In genomic region chr11:44530867-44531266, GRCm38 (mm10) we compare ENCODE assay signal across 25 mouse cellular contexts. TPM values are rescaled to one million over a fixed set of nuclear protein-coding genes. Genes with fewer than 3 reads are reported as not detected.
DNase-seq lines count a peak whose midpoint lies in the region; ATAC-seq and TF ChIP-seq lines count a peak whose summit lies in the region.
"Had no signal": no experiment of that assay in that cellular context is flagged by ENCODE, and none has a peak within 500 bp of the region (broad histone marks: within the 10 kb centered on the region; RNA-seq: fewer than 3 reads in every experiment).

No protein-coding gene starts in this region.

- 0 out of 2 replicates have a peak overlapping the region, but pooled peaks have one; percentile 14 for H3K27ac ChIP-seq in forebrain, embryonic 13.5 days
- no peak overlapping the region for H3K27ac ChIP-seq in forebrain, postnatal 0 days (ENCODE audit: low read depth, low read length)
- no peak overlapping the region for H3K27ac ChIP-seq in heart, embryonic 13.5 days (replicated peaks)
- peak overlapping the region; percentile 45 for H3K27ac ChIP-seq in liver, embryonic 14.5 days
- H3K27ac ChIP-seq: embryonic facial prominence, embryonic 12.5 days; hindbrain, embryonic 15.5 days; layer of hippocampus, adult 2 months; limb, embryonic 13.5 days; macrophage; midbrain, embryonic 13.5 days had no signal

- TF ChIP-seq CTCF in forebrain, postnatal 0 days (IDR thresholded peaks at IDR 0.05; ENCODE audit: low read depth): no peak
- no peak for TF ChIP-seq CTCF in liver, embryonic 14.5 days (IDR thresholded peaks at IDR 0.05; ENCODE audit: low read depth)

- H3K4me3 ChIP-seq in forebrain, embryonic 13.5 days: no peak overlapping the region
- H3K4me3 ChIP-seq in forebrain, postnatal 0 days (ENCODE audit: low read depth, low read length): no peak overlapping the region
- H3K4me3 ChIP-seq in heart, embryonic 13.5 days: no peak overlapping the region
- no peak overlapping the region for H3K4me3 ChIP-seq in liver, embryonic 14.5 days (ENCODE audit: insufficient read depth in 1 of 2, low read depth in 2 of 2, low read length in 2 of 2)
- H3K4me3 ChIP-seq: embryonic facial prominence, embryonic 12.5 days; hindbrain, embryonic 15.5 days; layer of hippocampus, adult 2 months; limb, embryonic 13.5 days; midbrain, embryonic 13.5 days had no signal

- H3K9ac ChIP-seq in forebrain, embryonic 13.5 days: no peak overlapping the region
- H3K9ac ChIP-seq in forebrain, postnatal 0 days: no peak overlapping the region
- no peak overlapping the region for H3K9ac ChIP-seq in heart, embryonic 13.5 days
- 0 out of 2 replicates have a peak overlapping the region, but pooled peaks have one; percentile 29 for H3K9ac ChIP-seq in liver, embryonic 14.5 days (replicated peaks)
- H3K9ac ChIP-seq: embryonic facial prominence, embryonic 12.5 days; hindbrain, embryonic 15.5 days; limb, embryonic 13.5 days; midbrain, embryonic 13.5 days had no signal

- no peak for DNase-seq in forebrain, postnatal 0 days
- DNase-seq in heart, adult 8-10 months (ENCODE audit: low spot score): no peak
- DNase-seq in brain, adult 2 months (ENCODE audit: low read depth, low spot score): peak; percentile 61
- DNase-seq in liver, embryonic 14.5 days (ENCODE audit: low read depth in 3 of 3, low spot score in 3 of 3): no peak
- no peak for DNase-seq in thymus, postnatal 25 days
- no peak for DNase-seq in Muller cell, postnatal 12 days (ENCODE audit: inconsistent ontology term)
- DNase-seq: adrenal gland, postnatal 10 days; embryo, embryonic 11 days; gastrocnemius, postnatal 25 days; heart, adult 18-20 months; kidney, postnatal 36 days; lung, adult 2 months; lung, postnatal 10 days; spleen, adult 18-20 months; thymus, adult 2 months had no signal

- H3K9me3 ChIP-seq in forebrain, embryonic 13.5 days (replicated peaks): no peaks in the 10 kb centered on the region
- H3K9me3 ChIP-seq in forebrain, postnatal 0 days (ENCODE audit: low read length): no peaks in the 10 kb centered on the region
- no peaks in the 10 kb centered on the region for H3K9me3 ChIP-seq in heart, embryonic 13.5 days
- H3K9me3 ChIP-seq in liver, embryonic 14.5 days (ENCODE audit: control insufficient read depth, low read length): no peaks in the 10 kb centered on the region
- H3K9me3 ChIP-seq: embryonic facial prominence, embryonic 12.5 days; G1E; hindbrain, embryonic 15.5 days; limb, embryonic 13.5 days; midbrain, embryonic 13.5 days had no signal

- WGBS in forebrain, embryonic 13.5 days: 91% methylated on average over 11 of the region's 11 CpGs
- WGBS in forebrain, postnatal 0 days: 84% methylated on average over 11 of the region's 11 CpGs
- 68% methylated on average over 11 of the region's 11 CpGs for WGBS in heart, embryonic 13.5 days
- WGBS in liver, embryonic 14.5 days (ENCODE audit: insufficient replicate concordance): 70% methylated on average over 11 of the region's 11 CpGs

- peaks cover 81% of the 10 kb centered on the region for H3K36me3 ChIP-seq in forebrain, embryonic 13.5 days (ENCODE audit: poor library complexity, severe bottlenecking)
- peaks cover 41% of the 10 kb centered on the region for H3K36me3 ChIP-seq in forebrain, postnatal 0 days (ENCODE audit: insufficient read depth)
- peaks cover 88% of the 10 kb centered on the region for H3K36me3 ChIP-seq in heart, embryonic 13.5 days
- H3K36me3 ChIP-seq in liver, embryonic 14.5 days (replicated peaks; ENCODE audit: control insufficient read depth, insufficient read depth, low read depth): peaks cover 84% of the 10 kb centered on the region

- H3K4me2 ChIP-seq in forebrain, embryonic 13.5 days: no peak overlapping the region
- no peak overlapping the region for H3K4me2 ChIP-seq in forebrain, postnatal 0 days (ENCODE audit: low read depth)
- H3K4me2 ChIP-seq in heart, embryonic 13.5 days: peak overlapping the region; percentile 18; the same call in 1 of the 2 replicates
- peak overlapping the region; percentile 36 for H3K4me2 ChIP-seq in liver, embryonic 14.5 days (ENCODE audit: low read depth)
- H3K4me2 ChIP-seq: embryonic facial prominence, embryonic 12.5 days; hindbrain, embryonic 15.5 days; limb, embryonic 13.5 days; midbrain, embryonic 13.5 days had no signal

- H3K27me3 ChIP-seq in forebrain, embryonic 13.5 days: no peaks in the 10 kb centered on the region
- no peaks in the 10 kb centered on the region for H3K27me3 ChIP-seq in forebrain, postnatal 0 days (ENCODE audit: insufficient read depth, low read length)
- H3K27me3 ChIP-seq in heart, embryonic 13.5 days (replicated peaks): no peaks in the 10 kb centered on the region
- no peaks in the 10 kb centered on the region for H3K27me3 ChIP-seq in liver, embryonic 14.5 days (ENCODE audit: control insufficient read depth, insufficient read depth, low read length)
- H3K27me3 ChIP-seq: embryonic facial prominence, embryonic 12.5 days; hindbrain, embryonic 15.5 days; limb, embryonic 13.5 days; midbrain, embryonic 13.5 days; Patski had no signal

- TF ChIP-seq EP300 in liver, embryonic 14.5 days (IDR thresholded peaks at IDR 0.05; ENCODE audit: low read depth): no peak

- ATAC-seq in forebrain, embryonic 13.5 days: no peak
- no peak for ATAC-seq in forebrain, postnatal 0 days
- ATAC-seq in heart, embryonic 13.5 days (ENCODE audit: extremely low read depth, insufficient number of reproducible peaks, low FRiP score, low TSS enrichment): no peak
- no peak for ATAC-seq in liver, embryonic 14.5 days (ENCODE audit: insufficient read depth)
- ATAC-seq: midbrain, embryonic 13.5 days; Patski had no signal

- no peaks in the 10 kb centered on the region for H3K4me1 ChIP-seq in forebrain, embryonic 13.5 days
- H3K4me1 ChIP-seq in forebrain, postnatal 0 days (ENCODE audit: insufficient read depth): no peaks in the 10 kb centered on the region
- peaks cover 41% of the 10 kb centered on the region for H3K4me1 ChIP-seq in heart, embryonic 13.5 days
- H3K4me1 ChIP-seq in liver, embryonic 14.5 days (replicated peaks; ENCODE audit: control insufficient read depth in 2 of 2, insufficient read depth in 2 of 2, low read length in 1 of 2): peaks cover 42 to 44% of the 10 kb centered on the region in 2 experiments
- H3K4me1 ChIP-seq: embryonic facial prominence, embryonic 12.5 days; midbrain, embryonic 13.5 days had no signal

RNA-seq across cellular contexts. Expression of gene Rnf145, which starts 12.1 kb away (rescaled TPM):
- polyA plus RNA-seq in forebrain, embryonic 13.5 days (2015; fragmentation: Nextera tagmentation; extraction: Ambion mirVana): 78.0 and 84.3 TPM in 2 replicates
- 82.8 and 97.4 TPM in 2 replicates for total RNA-seq in forebrain, postnatal 0 days (2014; rRNA removed)
- polyA plus RNA-seq in forebrain, postnatal 0 days (2015; fragmentation: Nextera tagmentation; extraction: Ambion mirVana): 86.3 and 100 TPM in 2 replicates
- polyA plus RNA-seq in heart, embryonic 13.5 days (2015; fragmentation: Nextera tagmentation; extraction: Ambion mirVana): 46.5 and 55.9 TPM in 2 replicates
- 10 to 100 TPM; 11.0 to 21.4 (median 13.7) TPM for total RNA-seq in heart, adult 8-10 months (2022)
- 40.8 and 45.8 TPM in 2 replicates for polyA plus RNA-seq in liver, embryonic 14.5 days (2012; rRNA removed)
- 49.0 and 54.7 TPM in 2 replicates for polyA plus RNA-seq in liver, embryonic 14.5 days (2014; fragmentation: Nextera tagmentation; extraction: Ambion mirVana)

Comparison
In these comparisons a context has a peak if more than half of its experiments do, and no peak if none do; other contexts are left out.
1. H3K27ac ChIP-seq: peak in forebrain, embryonic 13.5 days (single experiment) and liver, embryonic 14.5 days (single experiment); none in forebrain, postnatal 0 days (single experiment) and heart, embryonic 13.5 days (single experiment).
2. H3K4me2 ChIP-seq: peak in heart, embryonic 13.5 days (single experiment) and liver, embryonic 14.5 days (single experiment); none in forebrain, embryonic 13.5 days (single experiment) and forebrain, postnatal 0 days (single experiment).